Mouse (Mus musculus): ENCODE measurements at regions not wholly inside any gene's neighbourhood (a gene's known extent, or its start where the extent isn't known, plus 50 kb on each side); places are given as distances from the start of the nearest gene placed in this dataset.

GRCm38 (mm10) chr5:112634701-112635100, 57.7 kb upstream of the Sez6l start:
- WGBS, result 81% methylated on average over 3 of the region's 3 CpGs
- H3K4me3 ChIP-seq, result no peak overlapping the region
- peaks cover 16% of the 10 kb centered on the region for H3K4me1 ChIP-seq
- no peak for DNase-seq (ENCODE audit: low spot score)
- H3K9me3 ChIP-seq (replicated peaks), result peaks cover 6% of the 10 kb centered on the region; the same call in 1 of the 2 replicates
- H3K27ac ChIP-seq (replicated peaks), result no peak overlapping the region
- H3K36me3 ChIP-seq, result no peaks in the 10 kb centered on the region
- no peaks in the 10 kb centered on the region for H3K27me3 ChIP-seq (ENCODE audit: low read depth, poor library complexity, severe bottlenecking)

GRCm38 (mm10) chr5:112631766-112632165, 54.8 kb upstream of the Sez6l start:
- peaks cover 43% of the 10 kb centered on the region for H3K4me1 ChIP-seq
- peaks cover 6% of the 10 kb centered on the region; the same call in 1 of the 2 replicates for H3K9me3 ChIP-seq (replicated peaks)
- no peaks in the 10 kb centered on the region for H3K36me3 ChIP-seq
- H3K27me3 ChIP-seq (ENCODE audit: low read depth, poor library complexity, severe bottlenecking), result 0 out of 2 replicates have a peak, but pooled peaks cover 12% of the 10 kb centered on the region
- DNase-seq (ENCODE audit: low spot score), result peak; percentile 61
- H3K4me3 ChIP-seq, result no peak overlapping the region
- WGBS, result 36% methylated on average over 7 of the region's 7 CpGs
- peak overlapping the region; percentile 39; the same call in 1 of the 2 replicates for H3K27ac ChIP-seq (replicated peaks)

GRCm38 (mm10) chr5:112629656-112630055, 52.7 kb upstream of the Sez6l start:
- Histone ChIP-seq H3K36me3 (no peaks in the 10 kb centered on the region), H3K9me3 (replicated peaks) (peaks cover 6% of the 10 kb centered on the region; the same call in 1 of the 2 replicates), H3K4me3 (no peak overlapping the region), H3K4me1 (peaks cover 59% of the 10 kb centered on the region), H3K27me3 (ENCODE audit: low read depth, poor library complexity, severe bottlenecking) (peaks cover 22% of the 10 kb centered on the region; the same call in 1 of the 2 replicates), H3K27ac (replicated peaks) (0 out of 2 replicates have a peak overlapping the region, but pooled peaks have one; percentile 28)
- DNase-seq (ENCODE audit: low spot score), result no peak
- WGBS, result 75% methylated on average over 2 of the region's 2 CpGs

GRCm38 (mm10) chr5:112628073-112628790, 51.2 kb upstream of the Sez6l start:
- H3K4me1 ChIP-seq, result peaks cover 69% of the 10 kb centered on the region
- H3K27ac ChIP-seq (replicated peaks), result peak overlapping the region; percentile 58; the same call in 1 of the 2 replicates
- 32% methylated on average over 18 of the region's 18 CpGs for WGBS
- peaks cover 31% of the 10 kb centered on the region for H3K27me3 ChIP-seq (ENCODE audit: low read depth, poor library complexity, severe bottlenecking)
- DNase-seq (ENCODE audit: low spot score), result no peak
- no peak overlapping the region for H3K4me3 ChIP-seq
- H3K9me3 ChIP-seq (replicated peaks), result peaks cover 6% of the 10 kb centered on the region; the same call in 1 of the 2 replicates
- H3K36me3 ChIP-seq, result no peaks in the 10 kb centered on the region

- no peak overlapping the region for H3K4me3 ChIP-seq
- peak overlapping the region; percentile 77 for H3K27ac ChIP-seq (replicated peaks)
- whole genome bisulfite sequencing, result 58% methylated on average over 14 of the region's 14 CpGs
- peaks cover 35% of the 10 kb centered on the region for H3K27me3 ChIP-seq (ENCODE audit: low read depth, poor library complexity, severe bottlenecking)
- peaks cover 6% of the 10 kb centered on the region; the same call in 1 of the 2 replicates for H3K9me3 ChIP-seq (replicated peaks)
- no peaks in the 10 kb centered on the region for H3K36me3 ChIP-seq
- peaks cover 72% of the 10 kb centered on the region for H3K4me1 ChIP-seq
- DNase-seq (ENCODE audit: low spot score), result no peak
Measured at GRCm38 (mm10) chr5:112627305-112627704, 50.3 kb upstream of the Sez6l start.
